24 mouse cellular contexts compared by ENCODE assay signal in the genomic region with DNA sequence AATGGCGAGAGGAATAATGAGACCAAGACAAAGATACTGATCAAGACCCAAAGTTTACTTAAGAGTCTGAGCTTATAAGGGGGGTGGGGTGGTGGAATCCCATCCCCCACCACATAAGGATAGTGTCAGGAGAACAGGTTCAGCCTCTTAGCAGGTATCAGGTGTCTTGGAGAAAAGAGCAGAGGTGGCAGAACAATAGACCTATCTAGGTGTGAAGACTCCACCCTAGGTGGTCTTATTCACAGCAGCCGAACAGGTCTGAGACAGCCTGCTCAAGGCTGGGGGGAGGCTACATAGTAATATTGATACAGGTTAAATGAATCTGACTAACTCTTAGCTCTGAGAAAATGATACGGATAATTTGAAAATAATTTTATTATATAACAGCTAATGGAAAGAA.
"Had no signal": no experiment of that assay in that cellular context is flagged by ENCODE, and none has a peak within 500 bp of the region (broad histone marks: within the 10 kb centered on the region; RNA-seq: fewer than 3 reads in every experiment).

No protein-coding gene starts in this region.

- H3K9ac ChIP-seq: heart, embryonic 13.5 days; heart, embryonic 15.5 days; hindbrain, embryonic 12.5 days; hindbrain, embryonic 14.5 days; intestine, embryonic 15.5 days; limb, embryonic 13.5 days; limb, embryonic 15.5 days; liver, embryonic 12.5 days; liver, embryonic 14.5 days had no signal

- H3K9me3 ChIP-seq: heart, embryonic 13.5 days; heart, embryonic 15.5 days; hindbrain, embryonic 10.5 days; hindbrain, embryonic 12.5 days; intestine, embryonic 15.5 days; limb, embryonic 13.5 days; limb, embryonic 15.5 days; liver, embryonic 12.5 days had no signal

- H3K36me3 ChIP-seq: heart, embryonic 13.5 days; heart, embryonic 15.5 days; hindbrain, embryonic 10.5 days; hindbrain, embryonic 12.5 days; intestine, embryonic 15.5 days; limb, embryonic 13.5 days; limb, embryonic 15.5 days; liver, embryonic 12.5 days had no signal

- H3K4me3 ChIP-seq: gastrocnemius, adult 2 months; heart, adult 2 months; heart, embryonic 13.5 days; heart, embryonic 15.5 days; hindbrain, embryonic 10.5 days; hindbrain, embryonic 12.5 days; intestine, embryonic 15.5 days; layer of hippocampus, adult 2 months; limb, embryonic 13.5 days; limb, embryonic 15.5 days; liver, embryonic 12.5 days had no signal

- DNase-seq: gastrocnemius, adult 2 months; gastrocnemius, postnatal 10 days; gastrocnemius, postnatal 25 days; heart, adult 2 months; heart, postnatal 14 days; heart, postnatal 4 days; kidney, adult 18-20 months; kidney, adult 8-10 months; kidney, postnatal 10 days; kidney, postnatal 25 days; kidney, postnatal 4 days; layer of hippocampus, postnatal 36 days; left cerebral cortex, postnatal 4 days had no signal

- H3K4me1 ChIP-seq: heart, embryonic 13.5 days; heart, embryonic 15.5 days; hindbrain, embryonic 12.5 days; intestine, embryonic 15.5 days; liver, embryonic 12.5 days had no signal

- H3K27ac ChIP-seq: gastrocnemius, adult 2 months; heart, adult 2 months; heart, embryonic 13.5 days; heart, embryonic 15.5 days; hindbrain, embryonic 10.5 days; hindbrain, embryonic 12.5 days; hindbrain, embryonic 14.5 days; intestine, embryonic 15.5 days; layer of hippocampus, adult 2 months; limb, embryonic 13.5 days; limb, embryonic 15.5 days; liver, embryonic 12.5 days; liver, embryonic 14.5 days had no signal
